Mouse (Mus musculus) forebrain, embryonic 11.5 days (tissue): ENCODE results near the gene Carmil2. TPM values are rescaled to one million over a fixed set of nuclear protein-coding genes. Genes with fewer than 3 reads are reported as not detected.

ENCODE experiments used
- polyA plus RNA-seq: library from polyadenylated mRNA; unstranded; fragments of >200 nt; fragmentation: Nextera tagmentation; extraction: Ambion mirVana; gene quantifications from 2 replicates; pipeline ENCODE4 v1.2.1, GENCODE M21; 2014

The Carmil2 gene
- polyA plus RNA-seq, 1 experiment from 2014 or later = 2.0 TPM

Other genes with a start within 250 kb of the Carmil2 start
- gene Tppp3, start 214.7 kb upstream of the Carmil2 start, polyA plus RNA-seq = 36.1 and 37.7 TPM in 2 replicates
- 20.2 and 24.6 TPM in 2 replicates for gene Zdhhc1, start 189.4 kb upstream of the Carmil2 start, polyA plus RNA-seq
- 13.5 and 13.6 TPM in 2 replicates for gene Hsd11b2, start 167.5 kb upstream of the Carmil2 start, polyA plus RNA-seq
- gene Atp6v0d1, start 120.2 kb upstream of the Carmil2 start, polyA plus RNA-seq = 99.2 and 108 TPM in 2 replicates
- 18.2 and 18.9 TPM in 2 replicates for gene Ripor1, start 81.0 kb upstream of the Carmil2 start, polyA plus RNA-seq
- 134 and 145 TPM in 2 replicates for gene Ctcf, start 49.7 kb upstream of the Carmil2 start, polyA plus RNA-seq
- gene Agrp, start 48.9 kb upstream of the Carmil2 start, polyA plus RNA-seq = 0.49 and 1.6 TPM in 2 replicates
- gene Acd, start 14.8 kb downstream of the Carmil2 start, polyA plus RNA-seq = 76.9 and 83.6 TPM in 2 replicates
- 24.9 and 25.1 TPM in 2 replicates for gene Pard6a, start 14.9 kb downstream of the Carmil2 start, polyA plus RNA-seq
- 0.36 TPM in 1 of 2 replicates, not detected in the other for gene 4933405L10Rik, start 21.4 kb downstream of the Carmil2 start, polyA plus RNA-seq
- gene Enkd1, start 21.9 kb downstream of the Carmil2 start, polyA plus RNA-seq = 43.0 and 44.4 TPM in 2 replicates
- gene Gfod2, start 72.4 kb downstream of the Carmil2 start, polyA plus RNA-seq = 38.0 and 49.3 TPM in 2 replicates
- 15.8 and 16.1 TPM in 2 replicates for gene Ranbp10, start 141.1 kb downstream of the Carmil2 start, polyA plus RNA-seq
- gene Tsnaxip1, start 141.5 kb downstream of the Carmil2 start, polyA plus RNA-seq = 0.21 and 0.23 TPM in 2 replicates
- 59.7 and 62.0 TPM in 2 replicates for gene Cenpt, start 167.0 kb downstream of the Carmil2 start, polyA plus RNA-seq
- 85.6 and 87.3 TPM in 2 replicates for gene Thap11, start 168.9 kb downstream of the Carmil2 start, polyA plus RNA-seq
- gene Nutf2, start 174.3 kb downstream of the Carmil2 start, polyA plus RNA-seq = 355 and 371 TPM in 2 replicates
- gene Edc4, start 194.6 kb downstream of the Carmil2 start, polyA plus RNA-seq = 62.7 and 65.2 TPM in 2 replicates
- gene Nrn1l, start 207.3 kb downstream of the Carmil2 start, polyA plus RNA-seq = 1.1 TPM in 1 of 2 replicates, not detected in the other
- gene Pskh1, start 214.2 kb downstream of the Carmil2 start, polyA plus RNA-seq = 22.1 and 23.1 TPM in 2 replicates
- 1.1 and 2.5 TPM in 2 replicates for gene Ctrl, start 247.6 kb downstream of the Carmil2 start, polyA plus RNA-seq